Mouse (Mus musculus): ENCODE measurements around the gene 6430550D23Rik. TPM values are rescaled to one million over a fixed set of nuclear protein-coding genes. Genes with fewer than 3 reads are reported as not detected.

The 6430550D23Rik gene
- under 1 TPM; 0.55 to 0.61 TPM for total RNA-seq (2021)
- polyA plus RNA-seq (2012; rRNA removed): 0.78 and 2.2 TPM in 2 replicates
- long read RNA-seq: 0 reads

DNA sequence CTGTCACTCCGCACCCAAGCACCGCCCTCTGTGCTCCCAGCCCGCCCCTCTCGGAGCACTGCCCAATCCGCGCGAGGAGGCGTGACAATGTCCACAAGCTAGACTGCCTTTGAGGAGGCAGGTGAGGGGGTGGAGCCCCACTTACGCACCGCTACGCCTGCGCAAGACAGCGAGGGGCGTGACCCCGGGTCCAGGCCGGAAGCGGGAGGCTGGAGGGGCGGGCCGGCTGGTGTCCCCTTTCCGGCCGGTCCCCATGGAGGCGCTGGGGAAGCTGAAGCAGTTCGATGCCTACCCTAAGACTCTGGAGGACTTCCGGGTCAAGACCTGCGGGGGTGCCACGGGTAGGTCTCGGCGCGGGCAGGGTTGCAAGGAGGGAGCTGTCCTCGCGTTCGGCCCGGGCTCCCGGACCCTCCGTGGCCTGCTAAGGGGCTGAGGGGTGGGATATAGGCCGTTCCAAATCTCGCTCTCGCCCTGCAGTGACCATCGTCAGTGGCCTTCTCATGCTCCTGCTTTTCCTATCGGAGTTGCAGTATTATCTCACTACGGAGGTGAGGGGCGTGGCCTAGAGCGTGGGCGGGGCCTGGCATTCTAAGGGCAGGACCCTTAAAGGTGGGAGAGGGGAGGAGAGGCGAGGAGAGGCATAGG, at the start of gene 6430550D23Rik, which contains the start of gene Ergic3:
6430550D23Rik (minus strand) TSS at position 90 of the 645 bp plus-strand sequence.
Ergic3 (plus strand) TSS at position 158 of the 645 bp plus-strand sequence.
- peak within 1 kb of the TSS; percentile 71 for H3K9ac ChIP-seq (ENCODE audit: low read depth, low read length)
- WGBS: under 1% methylated on average over 45 of the region's 45 CpGs

DNA sequence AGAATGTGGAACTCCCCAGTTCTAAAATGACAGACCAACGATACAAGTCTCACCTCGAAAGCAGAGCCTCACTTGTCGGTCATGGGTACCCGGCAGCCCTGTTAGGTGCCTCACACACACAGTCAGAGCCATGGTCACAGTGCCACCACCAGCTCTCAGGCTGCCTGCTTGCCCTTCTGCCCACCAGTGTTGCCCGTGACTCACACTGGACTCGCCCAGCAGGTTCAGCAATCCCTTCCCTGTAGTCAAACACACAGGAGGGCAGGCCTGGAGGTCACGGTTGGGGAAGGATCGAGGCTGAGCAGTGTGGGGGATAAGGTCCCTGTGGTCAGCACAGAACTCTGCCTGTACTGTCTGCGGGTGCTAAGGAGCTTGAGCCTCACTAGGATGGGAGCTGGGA, 45.0 kb upstream of the 6430550D23Rik start, which contains the start of gene Fer1l4:
Fer1l4 (minus strand) TSS at position 132 of the 400 bp plus-strand sequence.
- Histone ChIP-seq H3K9ac (ENCODE audit: low read depth, low read length) (no peak within 1 kb of the TSS), H3K79me2 (replicated peaks; ENCODE audit: control insufficient read depth, insufficient read depth, low read length) (no peaks in the 10 kb centered on the region), H3K36me3 (ENCODE audit: control insufficient read depth, insufficient read depth, low read length) (no peaks in the 10 kb centered on the region), H3K27ac (no peak within 1 kb of the TSS), H3K27me3 (ENCODE audit: control insufficient read depth, insufficient read depth, low read length) (peaks cover 4% of the 10 kb centered on the region; the same call in 1 of the 2 replicates), H3K4me1 (ENCODE audit: control insufficient read depth, insufficient read depth, low read length) (no peaks in the 10 kb centered on the region), H3K4me3 (no peak within 1 kb of the TSS)
- WGBS: 83% methylated on average over 9 of the region's 9 CpGs
- TF ChIP-seq POLR2A (IDR thresholded peaks at IDR 0.05; ENCODE audit: insufficient read depth, low read depth, low read length): no peak
- TF ChIP-seq CTCF (IDR thresholded peaks at IDR 0.05): no peak
- TF ChIP-seq EP300 (IDR thresholded peaks at IDR 0.05; ENCODE audit: insufficient read depth, low read depth, low read length): no peak
- no peak for DNase-seq
- intact Hi-C loops (cut with DNase I): no loop called here

More for the DNA sequence above, at the start of gene 6430550D23Rik, which contains the start of gene Ergic3:
- peak; percentile 98 for DNase-seq
- Histone ChIP-seq H3K27me3 (ENCODE audit: control insufficient read depth, insufficient read depth, low read length) (no peaks in the 10 kb centered on the region), H3K79me2 (replicated peaks; ENCODE audit: control insufficient read depth, insufficient read depth, low read length) (no peaks in the 10 kb centered on the region), H3K4me1 (ENCODE audit: control insufficient read depth, insufficient read depth, low read length) (peaks cover 2% of the 10 kb centered on the region; the same call in 1 of the 2 replicates), H3K27ac (peak within 1 kb of the TSS; percentile 60), H3K4me3 (peak within 1 kb of the TSS; percentile 95), H3K36me3 (ENCODE audit: control insufficient read depth, insufficient read depth, low read length) (no peaks in the 10 kb centered on the region)
- intact Hi-C loops (cut with DNase I): loop anchor here (5.0 to 10.0 kb wide), 2 partner anchors 99 to 137 kb away; partner anchors contain the start of genes Nfs1 and Romo1
- peak; percentile 50 for TF ChIP-seq POLR2A (IDR thresholded peaks at IDR 0.05; ENCODE audit: insufficient read depth, low read depth, low read length)
- no peak for TF ChIP-seq CTCF (IDR thresholded peaks at IDR 0.05)

DNA sequence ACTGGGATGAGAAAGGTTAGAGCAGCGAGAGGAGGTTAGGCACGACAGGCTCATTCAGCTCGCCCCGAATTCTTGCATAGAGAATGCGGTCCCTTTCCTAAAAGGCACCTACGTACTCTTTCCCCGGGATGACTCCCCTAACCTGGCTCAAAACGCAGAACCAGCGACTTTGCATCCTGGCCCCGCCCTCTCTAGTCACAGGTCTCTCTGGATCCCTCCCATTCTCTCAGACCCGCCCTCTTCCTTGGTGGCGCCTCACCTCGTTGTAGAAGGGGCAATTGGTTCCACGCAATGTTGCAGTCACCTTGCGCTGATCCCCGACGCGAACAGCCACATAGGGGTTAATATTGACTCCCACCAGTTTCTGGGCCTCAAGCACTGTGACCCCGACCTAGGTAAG, 40.2 kb upstream of the 6430550D23Rik start:
- H3K27me3 ChIP-seq (ENCODE audit: control insufficient read depth, insufficient read depth, low read length): peaks cover 4% of the 10 kb centered on the region; the same call in 1 of the 2 replicates
- no peak for DNase-seq

DNA sequence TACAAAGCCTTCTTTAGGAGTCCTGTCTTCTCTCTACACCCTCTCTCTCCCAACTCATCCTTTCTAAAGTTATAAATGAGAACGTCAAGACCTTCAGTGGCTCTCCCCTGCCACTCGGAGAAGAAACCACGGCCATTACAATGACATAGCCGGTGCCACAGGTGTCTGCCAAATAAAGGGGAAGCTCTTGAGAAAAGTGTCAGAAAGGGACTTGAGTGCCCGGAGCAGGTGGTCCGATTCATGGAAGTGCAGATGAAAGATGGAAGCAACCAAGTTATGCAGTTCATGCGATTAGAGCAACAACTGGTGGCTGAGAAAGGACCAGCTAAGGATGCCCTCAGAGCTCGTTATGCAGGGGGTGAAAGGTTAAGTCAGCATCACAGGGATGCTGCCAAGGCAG, 35.1 kb upstream of the 6430550D23Rik start:
- no peak overlapping the region for H3K27ac ChIP-seq
- no peak overlapping the region for H3K4me3 ChIP-seq
- H3K4me1 ChIP-seq (ENCODE audit: control insufficient read depth, insufficient read depth, low read length): no peaks in the 10 kb centered on the region
- no peak overlapping the region for H3K9ac ChIP-seq (ENCODE audit: low read depth, low read length)
- WGBS: 82% methylated on average over 8 of the region's 8 CpGs
- no peak for TF ChIP-seq EP300 (IDR thresholded peaks at IDR 0.05; ENCODE audit: insufficient read depth, low read depth, low read length)
- no peak for TF ChIP-seq CTCF (IDR thresholded peaks at IDR 0.05)
- no peak for TF ChIP-seq POLR2A (IDR thresholded peaks at IDR 0.05; ENCODE audit: insufficient read depth, low read depth, low read length)
- peaks cover under 1% of the 10 kb centered on the region; the same call in 1 of the 2 replicates for H3K27me3 ChIP-seq (ENCODE audit: control insufficient read depth, insufficient read depth, low read length)
- intact Hi-C loops (cut with DNase I): no loop called here
- no peaks in the 10 kb centered on the region for H3K36me3 ChIP-seq (ENCODE audit: control insufficient read depth, insufficient read depth, low read length)
- no peaks in the 10 kb centered on the region for H3K79me2 ChIP-seq (replicated peaks; ENCODE audit: control insufficient read depth, insufficient read depth, low read length)
- no peak for DNase-seq

More for the DNA sequence above, 40.2 kb upstream of the 6430550D23Rik start:
- TF ChIP-seq POLR2A (IDR thresholded peaks at IDR 0.05; ENCODE audit: insufficient read depth, low read depth, low read length) (no peak), CTCF (IDR thresholded peaks at IDR 0.05) (no peak), EP300 (IDR thresholded peaks at IDR 0.05; ENCODE audit: insufficient read depth, low read depth, low read length) (no peak)
- Histone ChIP-seq H3K4me3 (no peak overlapping the region), H3K4me1 (ENCODE audit: control insufficient read depth, insufficient read depth, low read length) (no peaks in the 10 kb centered on the region), H3K79me2 (replicated peaks; ENCODE audit: control insufficient read depth, insufficient read depth, low read length) (no peaks in the 10 kb centered on the region), H3K9ac (ENCODE audit: low read depth, low read length) (no peak overlapping the region), H3K27ac (no peak overlapping the region), H3K36me3 (ENCODE audit: control insufficient read depth, insufficient read depth, low read length) (no peaks in the 10 kb centered on the region)
- intact Hi-C loops (cut with DNase I): no loop called here
- WGBS: 18% methylated on average over 19 of the region's 19 CpGs

DNA sequence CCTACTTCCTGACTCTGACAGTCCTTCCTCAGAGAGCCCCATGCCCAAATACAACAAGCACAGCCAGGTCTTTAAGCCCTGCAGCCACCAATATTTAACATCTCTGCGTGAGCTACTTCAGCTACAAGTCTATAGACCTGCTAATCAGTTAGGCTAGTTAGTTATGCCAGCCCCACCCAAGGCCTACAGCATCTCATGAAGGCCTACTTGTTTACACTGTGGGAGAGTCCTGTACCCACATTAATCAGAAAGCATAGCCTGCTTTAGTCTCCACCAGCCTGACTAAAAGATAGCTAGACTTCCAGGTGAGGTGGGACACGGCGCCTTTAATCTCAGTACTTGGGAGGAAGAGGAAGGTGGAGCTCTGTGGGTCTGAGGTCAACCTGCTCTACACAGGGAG, 31.6 kb upstream of the 6430550D23Rik start:
- TF ChIP-seq EP300 (IDR thresholded peaks at IDR 0.05; ENCODE audit: insufficient read depth, low read depth, low read length): no peak
- TF ChIP-seq POLR2A (IDR thresholded peaks at IDR 0.05; ENCODE audit: insufficient read depth, low read depth, low read length): no peak
- no peak for TF ChIP-seq CTCF (IDR thresholded peaks at IDR 0.05)
- no peaks in the 10 kb centered on the region for H3K36me3 ChIP-seq (ENCODE audit: control insufficient read depth, insufficient read depth, low read length)
- H3K79me2 ChIP-seq (replicated peaks; ENCODE audit: control insufficient read depth, insufficient read depth, low read length): no peaks in the 10 kb centered on the region
- no peak overlapping the region for H3K4me3 ChIP-seq
- H3K27ac ChIP-seq: no peak overlapping the region
- intact Hi-C loops (cut with DNase I): no loop called here
- no peaks in the 10 kb centered on the region for H3K27me3 ChIP-seq (ENCODE audit: control insufficient read depth, insufficient read depth, low read length)
- H3K9ac ChIP-seq (ENCODE audit: low read depth, low read length): no peak overlapping the region
- 77% methylated on average over 3 of the region's 3 CpGs for WGBS
- DNase-seq: no peak
- no peaks in the 10 kb centered on the region for H3K4me1 ChIP-seq (ENCODE audit: control insufficient read depth, insufficient read depth, low read length)

DNA sequence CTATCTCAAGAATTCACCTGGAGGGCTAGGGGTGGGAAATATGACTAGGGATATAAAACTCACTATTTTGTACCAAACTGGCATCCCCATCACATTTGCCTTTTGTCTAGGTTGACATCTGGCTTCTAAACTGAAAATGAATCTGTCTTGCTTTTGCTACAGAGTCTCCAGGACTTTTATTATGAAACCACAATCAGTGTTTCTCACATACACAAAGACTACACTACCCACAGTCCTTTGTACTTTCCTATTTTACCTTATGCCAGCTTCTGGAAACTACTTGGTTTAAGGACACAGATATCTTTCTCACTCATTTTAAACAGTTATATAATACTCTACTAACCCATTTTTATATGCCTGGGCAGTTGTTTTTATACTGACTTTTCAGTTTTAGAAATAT, 17.7 kb upstream of the 6430550D23Rik start:
- Histone ChIP-seq H3K27me3 (ENCODE audit: control insufficient read depth, insufficient read depth, low read length) (no peaks in the 10 kb centered on the region), H3K4me1 (ENCODE audit: control insufficient read depth, insufficient read depth, low read length) (no peaks in the 10 kb centered on the region), H3K4me3 (no peak overlapping the region), H3K79me2 (replicated peaks; ENCODE audit: control insufficient read depth, insufficient read depth, low read length) (no peaks in the 10 kb centered on the region), H3K27ac (no peak overlapping the region), H3K36me3 (ENCODE audit: control insufficient read depth, insufficient read depth, low read length) (no peaks in the 10 kb centered on the region), H3K9ac (ENCODE audit: low read depth, low read length) (no peak overlapping the region)
- intact Hi-C loops (cut with DNase I): no loop called here
- no peak for DNase-seq
- TF ChIP-seq POLR2A (IDR thresholded peaks at IDR 0.05; ENCODE audit: insufficient read depth, low read depth, low read length): no peak
- TF ChIP-seq EP300 (IDR thresholded peaks at IDR 0.05; ENCODE audit: insufficient read depth, low read depth, low read length): no peak
- TF ChIP-seq CTCF (IDR thresholded peaks at IDR 0.05): no peak

Measured in heart, adult 2 months (tissue).